Mouse (Mus musculus) heart, embryonic 14.5 days (tissue): ENCODE measurements around the gene Kmt2c. TPM values are rescaled to one million over a fixed set of nuclear protein-coding genes. Genes with fewer than 3 reads are reported as not detected.

ENCODE experiments used
- polyA plus RNA-seq: library from polyadenylated mRNA; unstranded; fragments of >200 nt; fragmentation: Nextera tagmentation; extraction: Ambion mirVana; gene quantifications from 2 replicates; pipeline ENCODE4 v1.2.1, GENCODE M21; 2014

The Kmt2c gene
- polyA plus RNA-seq, 1 experiment from 2014 or later = 14.0 TPM

Other genes starting within 250 kb of the Kmt2c start
- 0.09 TPM in 1 of 2 replicates, not detected in the other for gene Cct8l1, start 17.3 kb upstream of the Kmt2c start, polyA plus RNA-seq
- 8.1 and 9.0 TPM in 2 replicates for gene Xrcc2, start 207.0 kb upstream of the Kmt2c start, polyA plus RNA-seq